Mouse (Mus musculus): ENCODE measurements around the gene Plxnd1. TPM values are rescaled to one million over a fixed set of nuclear protein-coding genes. Genes with fewer than 3 reads are reported as not detected.
A peak's percentile ranks its signal among the peaks of the same experiment; 100 is the strongest.

Plxnd1 gene
- total RNA-seq, 2 experiments from 2014 or later: 116 to 135 TPM

- no peak for DNase-seq (ENCODE audit: low spot score in 2 of 2)
Measured at GRCm38 (mm10) chr6:116000851-116001250, 6.0 kb upstream of the Plxnd1 start.

GRCm38 (mm10) chr6:115999227-115999626 is 4.4 kb upstream of the Plxnd1 start:
- peak; percentile 38 to 43 for DNase-seq (ENCODE audit: low spot score in 2 of 2)

- DNase-seq (ENCODE audit: low spot score in 2 of 2): peak in 1 of 2 experiments; percentile 20
Measured at GRCm38 (mm10) chr6:115998758-115999157, 4.0 kb upstream of the Plxnd1 start.

- DNase-seq (ENCODE audit: low spot score in 2 of 2): no peak
Measured at GRCm38 (mm10) chr6:115997726-115998311, 3.0 kb upstream of the Plxnd1 start.

- peak in 1 of 2 experiments; percentile 33 for DNase-seq (ENCODE audit: low spot score in 2 of 2)
Measured at GRCm38 (mm10) chr6:115996171-115996851, 1.5 kb upstream of the Plxnd1 start.

GRCm38 (mm10) chr6:115995531-115995941 is 731 bp upstream of the Plxnd1 start:
- no peak for DNase-seq (ENCODE audit: low spot score in 2 of 2)

GRCm38 (mm10) chr6:115994146-115994876 is 494 bp downstream of the Plxnd1 start:
- peak; percentile 62 for DNase-seq (ENCODE audit: low spot score in 2 of 2)

- DNase-seq (ENCODE audit: low spot score in 2 of 2): no peak
Measured at GRCm38 (mm10) chr6:115993463-115994145, 1.2 kb downstream of the Plxnd1 start.

- DNase-seq (ENCODE audit: low spot score in 2 of 2): no peak
Measured at GRCm38 (mm10) chr6:115992981-115993380, 1.8 kb downstream of the Plxnd1 start.

- DNase-seq (ENCODE audit: low spot score in 2 of 2): no peak
Measured at GRCm38 (mm10) chr6:115991881-115992620, 2.8 kb downstream of the Plxnd1 start.

- peak in 1 of 2 experiments; percentile 60 for DNase-seq (ENCODE audit: low spot score in 2 of 2)
Measured at GRCm38 (mm10) chr6:115991108-115991880, 3.5 kb downstream of the Plxnd1 start.

- no peak for DNase-seq (ENCODE audit: low spot score in 2 of 2)
Measured at GRCm38 (mm10) chr6:115990479-115990878, 4.3 kb downstream of the Plxnd1 start.

- DNase-seq (ENCODE audit: low spot score in 2 of 2): no peak
Measured at GRCm38 (mm10) chr6:115990056-115990455, 4.7 kb downstream of the Plxnd1 start.

GRCm38 (mm10) chr6:115989607-115990006 is 5.2 kb downstream of the Plxnd1 start:
- DNase-seq (ENCODE audit: low spot score in 2 of 2): no peak

GRCm38 (mm10) chr6:115989032-115989431 is 5.8 kb downstream of the Plxnd1 start:
- DNase-seq (ENCODE audit: low spot score in 2 of 2): no peak

GRCm38 (mm10) chr6:115987096-115987747 is 7.6 kb downstream of the Plxnd1 start:
- DNase-seq (ENCODE audit: low spot score in 2 of 2): peak in 1 of 2 experiments; percentile 60

- DNase-seq (ENCODE audit: low spot score in 2 of 2): no peak
Measured at GRCm38 (mm10) chr6:115986472-115987095, 8.2 kb downstream of the Plxnd1 start.

- no peak for DNase-seq (ENCODE audit: low spot score in 2 of 2)
Measured at GRCm38 (mm10) chr6:115985622-115986021, 9.2 kb downstream of the Plxnd1 start.

GRCm38 (mm10) chr6:115984580-115984979 is 10.2 kb downstream of the Plxnd1 start:
- DNase-seq (ENCODE audit: low spot score in 2 of 2): no peak

All from adrenal gland, adult 18-20 months (tissue).